Mouse (Mus musculus): ENCODE data around the gene Pmis2.
A peak's percentile ranks its signal among the peaks of the same experiment; 100 is the strongest.

Pmis2 gene

DNA sequence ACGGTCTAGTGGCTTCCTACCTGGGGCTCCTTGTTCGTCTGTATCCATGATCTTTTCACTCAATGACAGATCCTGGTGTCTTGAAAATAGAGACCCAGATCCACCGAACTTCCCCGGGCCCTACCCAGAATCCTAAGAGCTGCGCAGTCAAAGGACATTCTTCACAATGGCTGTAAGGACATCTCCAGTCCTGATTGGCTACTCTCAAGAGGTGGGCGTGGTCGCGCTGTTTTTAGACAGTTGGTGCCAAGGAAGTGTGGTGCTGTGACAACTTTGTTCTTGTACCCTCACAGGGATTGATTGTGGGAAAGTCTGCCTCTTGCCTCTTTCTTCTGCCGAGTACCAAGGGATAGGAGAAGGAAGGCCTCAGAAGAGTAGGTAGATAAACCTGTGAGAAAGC, at the start of gene Pmis2:
TSS of gene Pmis2 (minus strand) at position 126 of the 400 bp plus-strand sequence.
- DNase-seq (ENCODE audit: low spot score in 2 of 2): no peak

DNA sequence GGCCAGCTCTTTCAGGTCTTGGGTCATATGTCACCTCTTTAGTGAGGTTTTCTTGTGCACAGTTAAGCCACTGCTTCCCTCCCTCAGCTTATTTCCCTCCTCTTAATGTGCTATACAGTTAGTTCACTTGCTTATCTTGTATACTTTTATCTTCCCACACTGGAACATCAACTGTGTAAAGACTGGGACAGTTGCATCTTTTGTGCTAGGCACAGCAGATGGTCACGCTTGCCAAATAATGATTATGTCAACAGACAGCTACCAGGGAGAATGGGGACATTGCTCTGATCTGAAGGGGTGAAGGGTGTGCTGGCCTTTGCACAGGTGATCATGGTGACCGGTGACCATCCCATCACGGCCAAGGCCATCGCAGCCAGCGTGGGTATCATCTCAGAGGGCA, 48.3 kb upstream of the Pmis2 start:
- DNase-seq (ENCODE audit: low spot score in 2 of 2): no peak

DNA sequence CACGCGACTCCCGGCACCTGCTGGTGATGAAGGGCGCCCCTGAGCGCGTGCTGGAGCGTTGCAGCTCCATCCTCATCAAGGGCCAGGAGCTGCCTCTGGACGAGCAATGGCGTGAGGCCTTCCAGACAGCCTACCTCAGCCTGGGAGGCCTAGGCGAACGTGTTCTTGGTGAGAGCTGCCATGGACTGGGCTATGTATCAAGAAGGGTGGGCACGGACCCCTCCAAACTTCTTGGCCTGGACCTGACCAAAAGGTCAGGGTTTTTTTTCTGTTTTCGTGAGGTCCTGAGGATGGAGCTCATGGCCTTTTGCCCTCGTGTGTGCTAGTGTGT, 46.3 kb upstream of the Pmis2 start:
- DNase-seq (ENCODE audit: low spot score in 2 of 2): no peak

DNA sequence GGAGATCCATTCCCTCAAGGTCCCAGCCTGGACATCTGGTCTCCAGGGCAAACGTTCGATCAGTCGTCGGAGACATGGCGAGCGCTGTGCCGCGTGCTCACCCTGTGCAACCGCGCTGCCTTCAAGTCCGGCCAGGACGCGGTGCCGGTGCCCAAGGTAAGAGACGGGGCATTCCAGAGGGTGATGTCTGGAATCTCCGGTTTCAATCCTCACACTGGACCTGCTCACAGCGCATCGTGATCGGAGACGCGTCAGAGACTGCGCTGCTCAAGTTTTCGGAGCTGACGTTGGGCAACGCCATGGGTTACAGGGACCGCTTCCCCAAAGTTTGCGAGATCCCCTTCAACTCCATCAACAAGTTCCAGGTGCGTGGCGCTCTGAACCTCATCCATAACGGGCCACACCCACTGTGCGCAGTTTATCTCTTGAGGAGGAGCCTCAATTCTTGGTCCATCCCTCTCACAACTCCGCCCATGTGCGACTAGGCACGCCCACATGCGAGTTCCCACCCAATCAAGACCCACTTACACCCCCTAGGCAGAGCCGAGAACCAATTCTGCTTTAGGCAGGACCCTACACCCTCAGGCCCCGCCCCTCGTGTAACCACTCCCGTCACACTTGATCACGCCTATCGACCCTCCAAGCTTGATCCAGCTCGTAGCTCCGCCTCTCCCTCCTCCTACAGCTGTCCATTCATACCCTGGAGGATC, 45.8 kb upstream of the Pmis2 start:
- DNase-seq (ENCODE audit: low spot score in 2 of 2): peak; percentile 52 to 61

DNA sequence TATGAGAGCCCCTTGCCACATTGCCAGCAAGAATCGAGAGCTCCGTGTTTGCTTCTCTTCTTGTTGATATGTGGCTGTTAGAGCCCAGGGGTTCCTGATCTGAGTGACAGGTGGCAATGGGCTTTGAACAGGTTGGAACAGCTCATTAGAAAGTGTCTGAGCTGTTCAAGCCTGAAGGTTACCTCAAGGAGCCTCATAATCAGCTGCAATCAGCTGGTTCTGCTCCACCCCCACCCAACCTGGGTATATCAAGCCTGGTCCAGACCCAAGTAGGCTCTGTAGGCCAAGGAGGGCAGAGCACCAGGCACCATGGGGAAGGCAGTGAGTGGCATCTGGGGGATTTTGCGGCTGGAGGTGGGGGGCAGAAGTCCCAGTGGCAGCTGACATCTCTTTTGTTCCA, 40.5 kb upstream of the Pmis2 start, which contains the start of gene Atp4a:
TSS of gene Atp4a (plus strand) at position 268 of the 400 bp plus-strand sequence.
- DNase-seq (ENCODE audit: low spot score in 2 of 2): no peak

DNA sequence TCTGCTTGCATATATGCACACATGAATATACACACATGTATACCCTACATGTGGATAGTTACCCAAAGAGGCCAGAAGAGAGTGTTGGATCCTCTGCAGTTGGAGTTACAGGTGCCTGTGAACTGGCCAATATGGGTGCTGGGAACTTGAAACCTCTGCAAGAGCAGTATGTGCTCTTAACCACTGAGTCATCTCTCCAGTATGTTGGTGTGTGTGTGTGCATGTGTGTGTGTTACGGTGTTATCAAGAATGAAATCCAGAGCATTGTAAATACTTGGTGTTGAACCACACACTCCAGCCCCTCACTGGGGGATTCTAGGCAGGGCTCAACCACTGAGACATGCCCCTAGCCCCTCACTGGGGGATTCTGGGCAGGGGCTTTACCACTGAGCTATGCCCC, 36.0 kb upstream of the Pmis2 start:
- no peak for DNase-seq (ENCODE audit: low spot score in 2 of 2)

DNA sequence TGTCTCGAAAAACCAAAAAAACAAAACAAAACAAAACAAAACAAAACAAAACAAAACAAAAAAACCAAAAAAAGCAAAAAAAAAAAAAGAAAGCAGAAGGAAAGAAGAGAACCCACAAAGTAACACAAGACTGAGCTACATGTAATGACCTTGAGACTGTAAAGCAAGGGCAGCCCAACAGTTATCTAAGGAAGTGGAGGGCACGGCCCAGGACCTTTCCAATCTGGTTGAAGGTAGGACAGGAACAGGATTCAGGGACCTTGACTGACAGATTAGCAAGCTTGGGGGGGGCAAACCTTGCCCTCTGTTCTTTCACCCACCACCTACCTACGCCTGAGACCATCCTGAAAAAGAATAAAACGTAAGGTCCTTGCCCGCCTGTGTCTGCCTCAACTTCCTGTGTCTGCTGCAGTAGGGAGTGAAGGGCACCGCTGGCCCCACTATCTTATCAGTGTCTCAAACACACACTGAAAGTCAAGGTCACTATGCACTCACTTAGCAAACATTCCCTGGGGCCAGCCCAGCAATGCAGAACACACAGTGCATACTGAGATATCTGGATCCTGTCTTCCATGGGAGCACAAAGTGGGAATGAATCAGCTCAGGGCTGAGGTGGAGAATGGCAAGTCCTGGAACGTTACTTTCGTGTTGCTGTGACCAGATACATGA, 34.9 kb upstream of the Pmis2 start:
- DNase-seq (ENCODE audit: low spot score in 2 of 2): no peak

DNA sequence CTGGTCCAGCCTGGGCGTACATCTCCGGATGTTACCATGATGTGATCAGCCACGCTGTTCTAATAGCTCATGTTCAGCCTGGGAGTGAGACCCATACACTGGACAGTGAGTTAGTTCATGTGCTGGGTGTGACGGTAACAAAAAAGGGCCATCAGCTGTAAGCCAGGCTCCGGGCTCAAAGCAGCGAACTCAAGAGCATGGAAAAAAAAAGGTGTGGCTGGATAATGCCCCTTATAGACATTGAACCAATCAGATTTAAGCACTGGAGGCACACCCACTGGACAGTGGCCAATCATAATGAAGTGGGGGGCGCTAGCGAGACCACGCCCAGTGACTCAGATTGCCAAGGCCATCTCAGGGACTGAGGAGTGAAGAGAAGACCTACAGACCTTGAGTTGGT, 27.2 kb upstream of the Pmis2 start, which contains the start of gene 2200002J24Rik:
TSS of gene 2200002J24Rik (plus strand) at position 338 of the 400 bp plus-strand sequence.
- DNase-seq (ENCODE audit: low spot score in 2 of 2): no peak

DNA sequence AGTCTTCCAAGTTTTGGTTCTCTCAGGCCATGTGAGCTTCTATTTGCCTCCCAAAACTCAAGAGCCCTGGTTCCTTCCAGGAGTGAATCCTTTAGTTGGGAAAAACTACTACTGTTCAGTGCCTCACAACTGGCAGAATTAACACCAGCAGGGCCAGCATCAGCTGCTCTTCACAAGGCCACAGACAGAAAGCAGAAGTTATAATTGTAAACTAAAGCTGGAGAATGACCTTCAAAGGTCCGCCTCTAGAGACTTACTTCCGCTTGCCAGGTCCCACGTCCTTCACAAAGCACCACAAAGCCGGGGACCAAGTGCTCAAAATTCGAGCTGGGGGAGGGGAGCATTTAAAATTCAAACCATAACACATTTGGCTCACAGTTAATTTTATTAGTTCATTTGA, 26.7 kb upstream of the Pmis2 start:
- DNase-seq (ENCODE audit: low spot score in 2 of 2): no peak

DNA sequence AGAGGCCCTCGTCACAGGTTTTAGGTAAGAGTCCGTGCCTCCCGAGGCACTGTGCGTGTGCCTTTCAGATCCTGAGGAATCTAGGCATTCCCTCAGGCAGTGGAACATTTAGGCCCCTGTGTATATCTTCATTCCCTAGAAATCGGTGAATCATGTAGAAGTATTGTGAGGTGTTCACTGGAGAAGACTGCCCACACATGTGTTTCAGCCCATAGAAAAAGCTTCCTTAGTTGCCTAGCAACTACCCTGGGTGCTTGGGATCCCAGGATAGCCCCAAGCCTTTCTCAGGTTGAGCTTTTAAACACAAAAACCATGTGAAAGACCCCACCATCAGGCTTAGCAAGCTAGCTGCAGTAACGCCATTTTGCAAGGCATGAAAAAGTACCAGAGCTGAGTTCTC, 16.9 kb upstream of the Pmis2 start:
- DNase-seq (ENCODE audit: low spot score in 2 of 2): no peak

DNA sequence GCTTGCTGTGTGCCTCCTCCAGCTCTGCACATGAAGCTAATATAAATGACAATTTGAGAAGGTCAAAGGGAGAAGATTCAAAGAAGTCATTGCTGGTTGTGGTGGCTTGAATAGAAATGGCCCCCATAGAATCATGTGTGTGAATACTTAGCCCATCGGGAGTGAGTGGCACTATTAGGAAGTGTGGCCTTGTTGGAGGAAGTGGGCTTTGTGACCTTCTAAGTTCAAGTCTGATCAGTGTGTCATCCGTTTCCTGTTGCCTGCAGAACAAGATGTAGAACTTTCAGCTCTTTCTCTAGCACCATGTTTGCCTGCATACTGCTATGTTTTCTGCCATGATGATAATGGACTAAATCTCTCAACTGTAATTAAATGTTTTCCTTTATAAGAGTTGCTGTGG, 12.0 kb upstream of the Pmis2 start:
- DNase-seq (ENCODE audit: low spot score in 2 of 2): no peak

DNA sequence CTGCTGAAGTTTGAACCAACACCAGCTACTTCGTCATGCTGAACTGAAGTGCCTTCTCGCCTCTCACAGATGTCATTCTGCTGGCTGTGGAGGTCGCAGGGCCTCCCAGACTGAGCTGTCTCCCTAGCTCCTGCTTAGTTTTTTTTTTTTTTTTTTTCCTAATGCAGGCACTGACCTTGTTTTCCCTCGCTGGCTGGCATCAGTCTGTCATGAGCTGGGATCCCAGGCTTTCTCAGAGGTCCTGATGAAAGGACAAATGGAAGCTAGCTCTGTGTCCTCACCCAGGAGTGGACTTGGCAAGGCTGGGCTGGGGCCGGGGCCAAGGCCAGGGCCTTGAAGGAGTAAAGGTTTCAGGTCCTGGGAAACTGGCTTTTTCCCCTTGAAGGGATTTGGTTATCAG, 10.5 kb upstream of the Pmis2 start:
- DNase-seq (ENCODE audit: low spot score in 2 of 2): no peak

DNA sequence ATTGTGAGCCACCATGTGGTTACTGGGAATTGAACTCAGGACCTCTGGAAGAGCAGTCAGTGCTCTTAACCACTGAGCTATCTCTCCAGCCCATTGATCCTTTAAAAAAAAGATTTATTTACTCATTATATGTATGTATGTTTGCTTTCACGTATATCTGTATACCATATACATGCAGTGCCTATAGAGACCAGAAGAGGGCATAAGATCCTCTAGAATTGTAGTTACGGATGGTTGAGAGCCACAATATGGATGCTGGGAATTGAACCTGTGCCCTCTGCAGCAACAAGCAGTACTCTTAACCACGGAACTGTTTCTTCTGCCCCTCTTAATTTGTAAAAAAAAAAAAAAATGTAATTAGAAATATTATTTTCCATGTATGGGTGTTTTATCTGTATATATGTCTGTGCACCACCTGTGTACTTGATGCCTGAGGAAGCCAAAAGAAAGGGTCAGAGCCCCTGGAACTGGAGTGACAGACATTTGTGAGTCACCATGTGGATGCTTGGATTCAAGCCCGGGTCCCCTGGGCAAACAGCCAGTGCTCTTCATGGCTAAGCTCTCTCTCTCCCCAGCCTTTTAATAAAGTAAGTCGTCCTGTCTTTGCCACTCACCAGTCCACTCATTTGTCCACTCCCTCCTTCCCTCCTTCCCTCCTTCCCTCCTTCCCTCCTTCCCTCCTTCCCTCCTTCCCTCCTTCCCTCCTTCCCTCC, 7.0 kb upstream of the Pmis2 start:
- no peak for DNase-seq (ENCODE audit: low spot score in 2 of 2)

DNA sequence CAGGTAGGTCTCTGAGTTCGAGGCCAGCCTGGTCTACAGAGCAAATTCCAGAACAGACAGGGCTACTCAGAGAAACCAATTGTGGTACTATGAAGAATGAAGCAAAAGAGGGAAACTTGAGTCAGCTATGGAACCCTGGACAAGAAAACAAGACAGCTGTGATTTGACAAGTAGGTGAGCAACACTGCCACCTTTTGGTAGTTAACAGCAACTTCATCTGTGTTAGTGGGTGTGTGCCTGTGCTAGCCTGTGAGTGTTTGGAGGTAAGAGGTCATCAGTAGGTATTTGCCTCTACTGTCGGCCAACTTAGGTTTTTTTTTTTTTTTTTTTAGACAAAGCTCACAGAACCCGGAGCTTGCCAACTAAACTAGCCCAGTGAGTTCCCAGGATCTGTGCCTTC, 2.2 kb downstream of the Pmis2 start:
- DNase-seq (ENCODE audit: low spot score in 2 of 2): no peak

DNA sequence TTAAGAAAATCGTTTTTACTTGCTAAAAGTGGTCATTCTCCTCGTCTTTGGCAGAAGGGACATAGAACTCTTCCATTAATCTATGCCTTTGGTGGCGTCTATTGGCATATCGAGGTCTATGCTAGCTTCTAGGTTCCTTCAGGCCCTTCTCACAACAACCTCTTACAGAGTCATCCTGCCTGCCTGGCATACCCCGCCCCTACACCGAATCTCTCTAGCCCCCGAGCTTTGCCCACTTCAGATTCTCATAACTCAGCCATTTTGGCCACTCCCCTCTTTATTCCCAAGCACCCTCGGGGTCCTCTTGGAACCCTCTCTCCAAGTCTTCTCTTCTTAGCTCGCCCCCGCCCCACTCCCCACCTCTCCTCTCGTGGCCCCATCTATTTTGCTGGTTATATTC, 6.1 kb downstream of the Pmis2 start:
- DNase-seq (ENCODE audit: low spot score in 2 of 2): no peak

DNA sequence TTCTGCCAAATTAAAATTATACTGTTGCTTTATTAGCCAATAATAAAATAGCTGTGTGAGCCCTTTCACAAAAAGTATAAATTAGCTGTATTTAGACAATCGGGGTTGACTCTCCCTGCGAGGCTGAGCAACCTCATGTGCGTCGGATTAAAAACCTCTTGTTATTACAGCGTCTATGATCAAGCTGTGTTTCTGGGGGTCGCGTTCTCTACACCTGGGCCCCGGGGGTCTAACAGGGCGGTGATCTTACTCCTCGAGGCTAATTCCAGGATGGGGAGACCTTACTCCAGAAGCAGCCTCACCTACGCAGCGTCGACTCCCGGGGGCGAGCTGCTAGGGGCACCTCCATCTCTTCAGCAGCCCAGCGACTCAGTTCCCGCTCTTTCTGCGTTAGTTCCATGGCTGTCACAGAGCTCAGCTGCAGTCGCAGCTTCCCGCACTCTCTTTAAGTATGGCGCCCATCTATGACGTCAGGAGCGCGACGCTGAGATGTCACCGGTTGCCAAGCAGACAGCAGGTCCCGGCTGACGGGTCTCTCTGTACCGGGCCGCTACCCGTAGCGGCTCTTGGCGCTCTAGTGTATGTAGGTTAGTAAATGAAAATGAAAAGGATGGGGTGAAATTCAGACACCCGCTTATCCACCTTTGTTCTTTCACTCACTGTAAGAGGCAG, 6.7 kb downstream of the Pmis2 start, which contains the start of gene Haus5:
TSS of gene Haus5 (minus strand) at position 466 of the 672 bp plus-strand sequence.
- peak; percentile 85 to 90 for DNase-seq (ENCODE audit: low spot score in 2 of 2)

DNA sequence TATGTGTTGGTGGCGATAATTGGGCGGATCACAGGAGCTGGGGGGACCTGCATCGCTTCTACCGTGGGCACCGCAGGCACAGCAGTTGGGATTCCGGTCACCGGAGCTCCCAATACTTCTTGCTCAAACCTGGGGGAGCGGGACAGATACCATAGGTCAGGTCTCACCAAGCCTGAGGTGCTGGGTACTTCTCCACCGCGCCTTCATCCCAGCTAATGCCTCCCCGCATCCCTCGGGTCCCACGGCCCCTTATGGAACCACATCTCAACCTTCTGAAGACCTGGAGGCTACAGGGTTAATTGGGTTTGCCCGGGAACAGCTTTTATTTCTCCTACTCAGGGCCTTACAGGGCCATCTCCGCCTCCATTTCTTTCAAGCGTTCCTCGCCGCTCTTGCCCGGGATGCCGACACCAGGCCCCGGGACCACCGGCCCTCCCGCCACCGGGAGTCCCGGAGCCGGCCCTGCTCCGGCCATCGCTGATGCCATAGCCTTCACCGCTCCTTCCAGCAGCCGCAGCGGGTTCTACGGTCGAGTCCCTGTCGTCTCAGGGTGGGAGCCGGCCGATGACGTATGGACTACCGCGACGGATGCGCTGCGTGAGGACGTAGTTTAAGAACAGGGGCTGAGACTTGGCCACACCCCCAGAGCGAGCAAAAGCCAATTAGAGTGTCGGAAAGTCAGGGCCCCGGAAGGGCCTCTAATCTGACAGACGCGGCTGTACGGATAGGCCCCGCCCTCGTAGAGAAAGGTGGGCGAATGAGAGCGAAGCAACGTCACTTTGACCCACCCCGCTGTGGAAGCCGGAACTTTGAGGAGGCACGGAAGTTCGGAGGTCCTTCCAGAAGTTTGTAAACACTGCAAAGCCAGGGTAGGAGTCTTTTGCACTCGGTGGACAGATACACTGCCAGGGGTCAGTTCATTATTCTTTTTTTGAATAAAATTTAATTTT, 21.5 kb downstream of the Pmis2 start, which contains the start of gene Rbm42:
TSS of gene Rbm42 (minus strand) at position 727 of the 950 bp plus-strand sequence.
- peak; percentile 98 to 99 for DNase-seq (ENCODE audit: low spot score in 2 of 2)

DNA sequence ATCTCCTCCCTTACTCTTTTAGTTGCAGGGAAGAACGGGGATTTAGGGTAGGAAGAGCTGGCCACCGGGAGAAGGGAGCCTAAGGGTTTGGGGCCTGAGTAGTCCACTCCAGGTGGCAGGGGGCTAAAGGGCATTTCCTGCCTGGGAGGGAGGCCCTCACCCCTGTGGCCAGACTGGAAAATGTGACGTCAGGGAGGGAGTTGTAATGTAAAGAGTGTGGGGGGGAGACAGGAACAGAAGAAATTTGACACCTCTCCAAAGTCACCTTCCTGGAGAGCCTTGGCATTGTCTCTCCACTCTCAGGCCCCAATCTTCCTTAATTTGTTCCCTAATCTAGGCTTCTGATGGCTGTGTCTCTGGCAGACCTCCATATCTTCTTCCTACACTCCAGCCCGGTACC, 32.3 kb downstream of the Pmis2 start:
- DNase-seq (ENCODE audit: low spot score in 2 of 2): no peak

DNA sequence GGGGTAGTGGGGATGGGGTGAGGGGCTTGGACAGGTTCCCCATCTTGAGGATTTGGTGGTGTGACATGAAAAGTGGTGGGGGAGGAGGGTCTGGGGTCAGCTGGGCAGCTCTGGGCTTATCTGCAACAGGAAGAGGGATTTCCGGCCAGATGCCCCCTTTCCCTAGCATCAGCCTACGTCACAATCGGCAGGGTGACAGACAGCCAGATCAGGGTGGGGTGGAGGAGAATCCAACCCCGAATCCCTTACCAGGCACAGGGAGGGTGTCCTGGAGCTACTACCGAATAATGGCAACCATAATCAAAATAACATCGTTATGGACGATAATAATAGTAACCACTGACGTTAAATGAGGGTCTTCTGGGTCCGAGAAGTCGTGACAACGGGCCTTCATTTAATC, 35.0 kb downstream of the Pmis2 start:
- no peak for DNase-seq (ENCODE audit: low spot score in 2 of 2)

DNA sequence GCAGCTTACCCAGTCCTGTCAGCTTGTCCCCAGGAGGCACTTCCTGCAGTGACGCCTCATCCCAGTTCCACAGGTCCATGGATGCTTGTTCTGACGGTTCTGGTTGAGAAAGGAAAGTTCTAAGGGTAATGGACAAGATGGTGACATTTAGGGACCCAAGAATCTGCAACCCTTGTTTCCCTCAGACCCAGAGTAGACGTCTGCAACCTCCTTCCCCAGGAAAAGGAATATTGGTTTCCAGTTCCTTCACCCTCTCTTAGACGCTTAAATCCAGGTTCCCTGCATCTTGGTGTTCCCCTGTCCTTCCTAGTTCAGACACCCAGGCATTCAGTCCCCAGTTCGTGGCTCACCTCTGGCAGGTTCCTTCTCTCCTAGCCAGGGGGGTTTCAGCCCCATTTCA, 35.7 kb downstream of the Pmis2 start, which contains the start of gene Etv2:
TSS of gene Etv2 (minus strand) at position 101 of the 400 bp plus-strand sequence.
- no peak for DNase-seq (ENCODE audit: low spot score in 2 of 2)

DNA sequence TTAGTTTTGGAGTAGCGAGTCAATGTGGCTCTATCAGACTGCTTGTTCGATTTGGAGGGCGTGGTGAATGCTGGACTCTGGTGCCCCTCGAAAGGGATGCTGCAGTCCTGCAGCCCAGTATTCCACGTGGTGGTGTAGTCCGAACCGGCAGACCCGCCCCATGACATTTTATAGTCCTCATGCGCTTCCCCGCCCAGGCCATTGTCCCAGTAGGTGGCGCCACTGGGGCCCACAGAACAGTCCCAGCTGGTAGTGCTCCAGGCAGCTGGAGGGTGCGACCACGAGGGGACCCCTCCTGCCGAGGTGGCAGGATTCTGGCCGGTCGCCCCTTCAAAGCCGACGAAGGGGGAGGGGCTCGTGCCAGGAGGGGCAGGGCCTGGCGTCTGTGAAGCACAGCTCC, 36.8 kb downstream of the Pmis2 start:
- peak in 1 of 2 experiments; percentile 22 for DNase-seq (ENCODE audit: low spot score in 2 of 2)
